Mouse (Mus musculus) embryonic facial prominence, embryonic 15.5 days (tissue): ENCODE data around the gene Samd15. TPM values are rescaled to one million over a fixed set of nuclear protein-coding genes. Genes with fewer than 3 reads are reported as not detected.
A peak's percentile ranks its signal among the peaks of the same experiment; 100 is the strongest.
"Not testable (repeated sequence)": the region's sequence is repeated elsewhere in the genome, so short reads cannot be mapped to it uniquely, and the experiment has no call there.

Source experiments
- ATAC-seq: fragments of 200-750 bp; cut with Nextera tagmentation; 2 replicates; pipeline ENCODE4 v1.8.0; 2017; ENCODE audit warnings: low read depth, moderate TSS enrichment; ENCODE audit not compliant: insufficient number of reproducible peaks, low FRiP score, low TSS enrichment
- H3K27ac ChIP-seq: fragments of 300-500 bp; sonication (generic); replicated peaks from 2 replicates; pipeline ENCODE4 v1.5.1; 2015; ENCODE audit warnings: mild to moderate bottlenecking, inconsistent platforms
- H3K27me3 ChIP-seq: fragments of 300-500 bp; sonication (generic); 2 replicates; pipeline ENCODE4 v1.6.1; 2015; ENCODE audit warnings: inconsistent platforms
- H3K36me3 ChIP-seq: fragments of 300-500 bp; sonication (generic); 2 replicates; pipeline ENCODE4 v1.6.1; 2015; ENCODE audit warnings: mild to moderate bottlenecking, inconsistent platforms
- H3K4me1 ChIP-seq: fragments of 300-500 bp; sonication (generic); 2 replicates; pipeline ENCODE4 v1.6.1; 2015; ENCODE audit warnings: inconsistent platforms
- H3K4me2 ChIP-seq: fragments of 300-500 bp; sonication (generic); replicated peaks from 2 replicates; pipeline ENCODE4 v1.6.1; 2015; ENCODE audit warnings: mild to moderate bottlenecking, inconsistent platforms
- H3K4me3 ChIP-seq: fragments of 300-500 bp; sonication (generic); replicated peaks from 2 replicates; pipeline ENCODE4 v1.5.1; 2015; ENCODE audit warnings: mild to moderate bottlenecking, inconsistent platforms
- H3K9ac ChIP-seq: fragments of 300-500 bp; sonication (generic); 2 replicates; pipeline ENCODE4 v1.6.1; 2015; ENCODE audit warnings: inconsistent platforms
- H3K9me3 ChIP-seq: fragments of 300-500 bp; sonication (generic); replicated peaks from 2 replicates; pipeline ENCODE4 v1.6.1; 2016; ENCODE audit warnings: inconsistent platforms
- WGBS: fragments of 180-500 bp; shearing (Covaris S2); methylation state at CpG from one replicate; pipeline ENCODE4 v1.1.7; 2015; 5-methylcytosine and 5-hydroxymethylcytosine counted together
- polyA plus RNA-seq: library from polyadenylated mRNA; unstranded; fragments of >200 nt; fragmentation: Nextera tagmentation; extraction: Ambion mirVana; gene quantifications from 2 replicates; pipeline ENCODE4 v1.2.1, GENCODE M21; 2015

The Samd15 gene
- 0.95 and 1.8 TPM in 2 replicates for polyA plus RNA-seq

- Histone ChIP-seq H3K4me2 (peak within 1 kb of the TSS; percentile 87), H3K9me3 (no peaks in the 10 kb centered on the region), H3K27ac (peak within 1 kb of the TSS; percentile 74), H3K9ac (peak within 1 kb of the TSS; percentile 84), H3K36me3 (no peaks in the 10 kb centered on the region), H3K4me3 (peak within 1 kb of the TSS; percentile 83), H3K4me1 (peaks cover 3% of the 10 kb centered on the region; the same call in 1 of the 2 replicates), H3K27me3 (no peaks in the 10 kb centered on the region)
- peak; percentile 64 for ATAC-seq
- 2% methylated on average over 37 of the region's 38 CpGs for WGBS
Observed at GRCm38 (mm10) chr12:87199206-87199972, at the start of gene Samd15. TSS of gene Samd15 (plus strand) at chr12:87199723.

GRCm38 (mm10) chr12:87154448-87154847 lies 45.1 kb upstream of the Samd15 start:
- not testable (repeated sequence) for H3K9ac ChIP-seq, H3K27me3 ChIP-seq, H3K9me3 ChIP-seq, H3K36me3 ChIP-seq, H3K27ac ChIP-seq, H3K4me2 ChIP-seq, H3K4me3 ChIP-seq, H3K4me1 ChIP-seq, ATAC-seq
- WGBS = 85% methylated on average over 4 of the region's 4 CpGs

DNA sequence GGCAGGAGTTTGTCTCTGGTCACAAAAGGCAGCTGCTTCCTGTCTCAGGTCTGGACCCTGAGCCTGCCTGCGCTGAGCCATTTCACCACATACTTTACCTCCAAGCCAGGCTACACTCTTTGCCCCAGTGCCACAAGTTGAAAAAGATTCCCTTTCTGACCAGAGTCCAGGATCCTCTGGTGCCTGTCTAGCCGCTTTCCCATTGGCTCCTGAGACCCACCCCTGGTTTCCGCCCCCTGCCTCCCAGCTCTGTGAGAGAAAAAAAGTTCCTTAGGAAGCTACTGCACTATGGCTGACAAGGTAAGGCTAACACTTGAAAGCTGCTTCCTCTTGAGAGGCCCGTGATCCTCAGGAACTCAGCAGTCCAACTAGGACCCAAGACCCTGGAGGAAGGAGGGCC lies 42.2 kb upstream of the Samd15 start:
- Histone ChIP-seq H3K36me3 (peaks cover 11% of the 10 kb centered on the region), H3K9ac (no peak overlapping the region), H3K27ac (no peak overlapping the region), H3K27me3 (no peaks in the 10 kb centered on the region), H3K4me2 (no peak overlapping the region), H3K4me1 (no peaks in the 10 kb centered on the region), H3K4me3 (no peak overlapping the region), H3K9me3 (no peaks in the 10 kb centered on the region)
- no peak for ATAC-seq
- 50% methylated on average over 4 of the region's 4 CpGs for WGBS

- no peaks in the 10 kb centered on the region for H3K27me3 ChIP-seq
- no peaks in the 10 kb centered on the region for H3K9me3 ChIP-seq
- H3K9ac ChIP-seq = no peak overlapping the region
- no peak for ATAC-seq
- no peak overlapping the region for H3K4me2 ChIP-seq
- H3K4me1 ChIP-seq = no peaks in the 10 kb centered on the region
- H3K27ac ChIP-seq = no peak overlapping the region
- 53% methylated on average over 7 of the region's 7 CpGs for WGBS
- H3K36me3 ChIP-seq = peaks cover 18% of the 10 kb centered on the region
- H3K4me3 ChIP-seq = no peak overlapping the region
Observed at GRCm38 (mm10) chr12:87158099-87158498, 41.4 kb upstream of the Samd15 start.

- Histone ChIP-seq H3K36me3 (peaks cover 31% of the 10 kb centered on the region), H3K9me3 (no peaks in the 10 kb centered on the region), H3K4me1 (no peaks in the 10 kb centered on the region), H3K27ac (no peak overlapping the region), H3K4me3 (no peak overlapping the region), H3K4me2 (no peak overlapping the region), H3K27me3 (no peaks in the 10 kb centered on the region), H3K9ac (no peak overlapping the region)
- no peak for ATAC-seq
- WGBS = 73% methylated on average over 1 of the region's 1 CpGs
Observed at GRCm38 (mm10) chr12:87160310-87160709, 39.2 kb upstream of the Samd15 start.

GRCm38 (mm10) chr12:87160815-87161214 lies 38.7 kb upstream of the Samd15 start:
- Histone ChIP-seq H3K9me3 (no peaks in the 10 kb centered on the region), H3K27me3 (no peaks in the 10 kb centered on the region), H3K9ac (no peak overlapping the region), H3K4me2 (no peak overlapping the region), H3K36me3 (peaks cover 31% of the 10 kb centered on the region), H3K4me1 (no peaks in the 10 kb centered on the region), H3K4me3 (no peak overlapping the region), H3K27ac (no peak overlapping the region)
- WGBS = 86% methylated on average over 5 of the region's 5 CpGs
- no peak for ATAC-seq

DNA sequence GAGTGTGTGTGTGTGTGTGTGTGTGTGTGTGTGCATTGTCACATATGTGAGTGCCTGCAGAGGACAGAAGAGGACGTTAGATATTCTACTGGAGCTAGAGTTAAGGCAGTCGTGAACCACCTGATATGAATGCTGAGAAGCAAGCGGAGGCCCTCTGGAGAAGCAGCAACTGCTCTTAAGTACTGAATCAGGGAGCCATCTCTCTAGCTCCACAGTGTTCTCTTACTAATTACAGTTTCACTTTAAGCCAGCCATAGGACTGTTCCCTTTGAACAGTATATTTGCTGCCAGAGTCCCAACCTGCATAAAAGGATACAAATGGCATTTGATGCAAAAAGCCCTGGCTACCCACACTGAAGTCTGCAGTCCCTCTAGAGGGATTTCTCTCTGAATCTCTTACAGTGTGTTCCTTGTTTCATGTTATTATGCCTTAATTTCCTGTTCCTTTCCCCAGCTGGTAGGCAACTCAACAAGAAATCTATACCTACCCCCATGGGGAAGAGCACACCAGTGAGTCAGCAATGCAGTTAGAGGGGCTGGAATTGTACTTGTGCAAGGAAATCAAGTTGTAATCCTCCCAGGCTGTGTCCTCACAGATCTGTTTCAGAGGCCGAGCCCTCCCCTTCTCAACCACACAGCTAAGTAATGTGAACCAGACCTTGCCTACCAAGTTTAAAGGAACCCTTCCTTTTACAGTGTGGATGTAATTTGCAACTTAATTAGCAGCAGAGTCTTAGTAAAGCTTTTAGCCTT lies 24.2 kb upstream of the Samd15 start:
- Histone ChIP-seq H3K4me2 (no peak overlapping the region), H3K36me3 (peaks cover 18% of the 10 kb centered on the region), H3K9me3 (no peaks in the 10 kb centered on the region), H3K4me1 (peaks cover 26% of the 10 kb centered on the region), H3K27me3 (no peaks in the 10 kb centered on the region), H3K9ac (no peak overlapping the region), H3K27ac (peak overlapping the region; percentile 58), H3K4me3 (no peak overlapping the region)
- 36% methylated on average over 4 of the region's 4 CpGs for WGBS
- 0 out of 2 replicates have a peak, but pooled peaks have one; percentile 43 for ATAC-seq

DNA sequence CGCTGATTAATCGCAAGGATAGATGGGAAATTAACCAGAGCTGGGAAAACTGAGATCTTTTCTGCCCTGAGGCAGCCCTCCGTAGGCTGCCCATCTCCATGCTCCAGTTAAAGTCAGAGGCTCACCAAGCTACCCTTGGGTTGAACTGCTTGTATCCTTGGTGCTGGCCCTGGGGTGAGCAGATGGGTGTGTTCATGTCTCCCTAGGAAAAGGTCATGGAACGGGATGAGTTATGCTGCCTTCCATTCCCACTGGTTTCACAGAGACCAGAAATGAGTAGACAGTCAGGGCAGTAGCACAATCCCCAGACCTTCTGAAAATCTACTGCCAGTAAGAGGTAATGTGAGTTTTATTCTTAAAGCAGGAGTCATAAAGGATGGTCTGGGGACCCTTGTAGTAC lies 21.9 kb upstream of the Samd15 start:
- Histone ChIP-seq H3K9ac (no peak overlapping the region), H3K36me3 (peaks cover 8% of the 10 kb centered on the region; the same call in 1 of the 2 replicates), H3K27me3 (no peaks in the 10 kb centered on the region), H3K4me3 (no peak overlapping the region), H3K4me1 (peaks cover 26% of the 10 kb centered on the region), H3K9me3 (no peaks in the 10 kb centered on the region), H3K27ac (no peak overlapping the region), H3K4me2 (no peak overlapping the region)
- ATAC-seq = no peak
- WGBS = 94% methylated on average over 4 of the region's 4 CpGs

GRCm38 (mm10) chr12:87193008-87193407 lies 6.5 kb upstream of the Samd15 start:
- H3K27me3 ChIP-seq = no peaks in the 10 kb centered on the region
- H3K9ac ChIP-seq = no peak overlapping the region
- no peak for ATAC-seq
- no peak overlapping the region for H3K4me3 ChIP-seq
- H3K9me3 ChIP-seq = no peaks in the 10 kb centered on the region
- no peaks in the 10 kb centered on the region for H3K36me3 ChIP-seq
- no peaks in the 10 kb centered on the region for H3K4me1 ChIP-seq
- 90% methylated on average over 3 of the region's 3 CpGs for WGBS
- H3K27ac ChIP-seq = no peak overlapping the region
- no peak overlapping the region for H3K4me2 ChIP-seq

GRCm38 (mm10) chr12:87195069-87195468 lies 4.5 kb upstream of the Samd15 start:
- Histone ChIP-seq H3K36me3 (no peaks in the 10 kb centered on the region), H3K27me3 (no peaks in the 10 kb centered on the region), H3K4me2 (no peak overlapping the region), H3K4me1 (peaks cover 3% of the 10 kb centered on the region; the same call in 1 of the 2 replicates), H3K27ac (no peak overlapping the region), H3K9me3 (no peaks in the 10 kb centered on the region), H3K4me3 (no peak overlapping the region), H3K9ac (no peak overlapping the region)
- ATAC-seq = no peak
- WGBS = 84% methylated on average over 1 of the region's 1 CpGs

GRCm38 (mm10) chr12:87196310-87196709 lies 3.2 kb upstream of the Samd15 start:
- Histone ChIP-seq H3K4me3 (no peak overlapping the region), H3K27ac (no peak overlapping the region), H3K9me3 (no peaks in the 10 kb centered on the region), H3K4me2 (no peak overlapping the region), H3K4me1 (peaks cover 3% of the 10 kb centered on the region; the same call in 1 of the 2 replicates), H3K36me3 (no peaks in the 10 kb centered on the region), H3K27me3 (no peaks in the 10 kb centered on the region), H3K9ac (no peak overlapping the region)
- no peak for ATAC-seq
